Mouse (Mus musculus) kidney, postnatal 14 days (tissue): ENCODE results near the gene Golm1.
A peak's percentile ranks its signal among the peaks of the same experiment; 100 is the strongest.
"Not testable (repeated sequence)": the region's sequence is repeated elsewhere in the genome, so short reads cannot be mapped to it uniquely, and the experiment has no call there.

Experiments
- DNase-seq: peaks from one replicate; pipeline ENCODE4 v3.0.0; 2022; ENCODE audit warnings: mixed read lengths

The Golm1 gene

DNA sequence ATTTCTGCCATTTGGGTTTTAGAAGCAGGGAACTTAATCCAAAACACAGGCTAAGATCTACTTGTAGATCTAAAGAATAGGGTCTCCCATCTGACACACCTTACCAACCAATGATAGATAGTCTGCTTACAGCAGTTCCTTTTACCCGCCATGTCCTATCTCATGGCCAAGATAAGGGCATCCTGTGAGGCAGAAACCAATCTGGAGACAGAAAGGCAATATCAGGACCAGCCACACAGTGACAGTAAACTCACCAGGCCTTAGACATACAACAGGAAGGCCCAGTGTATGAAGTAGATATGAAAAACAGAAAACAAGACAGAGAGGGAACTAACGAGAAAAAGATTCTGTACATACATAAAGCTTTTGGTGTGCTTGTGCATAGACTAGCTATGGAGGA is 32.8 kb downstream of the Golm1 start:
- DNase-seq: no peak

DNA sequence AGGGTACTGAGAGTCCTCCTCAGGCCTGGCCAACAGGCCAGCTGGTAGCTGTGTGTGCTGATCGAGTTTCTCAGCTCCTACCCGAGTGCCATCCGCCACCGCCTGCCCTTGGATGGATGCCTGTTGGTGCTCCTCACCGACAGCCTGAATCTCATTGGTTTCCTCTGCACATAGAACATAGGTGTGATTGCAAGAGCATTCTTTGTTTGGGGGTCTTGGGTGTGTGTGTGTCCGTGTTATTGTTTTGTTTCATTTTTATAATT is 35.5 kb downstream of the Golm1 start:
- DNase-seq: no peak

DNA sequence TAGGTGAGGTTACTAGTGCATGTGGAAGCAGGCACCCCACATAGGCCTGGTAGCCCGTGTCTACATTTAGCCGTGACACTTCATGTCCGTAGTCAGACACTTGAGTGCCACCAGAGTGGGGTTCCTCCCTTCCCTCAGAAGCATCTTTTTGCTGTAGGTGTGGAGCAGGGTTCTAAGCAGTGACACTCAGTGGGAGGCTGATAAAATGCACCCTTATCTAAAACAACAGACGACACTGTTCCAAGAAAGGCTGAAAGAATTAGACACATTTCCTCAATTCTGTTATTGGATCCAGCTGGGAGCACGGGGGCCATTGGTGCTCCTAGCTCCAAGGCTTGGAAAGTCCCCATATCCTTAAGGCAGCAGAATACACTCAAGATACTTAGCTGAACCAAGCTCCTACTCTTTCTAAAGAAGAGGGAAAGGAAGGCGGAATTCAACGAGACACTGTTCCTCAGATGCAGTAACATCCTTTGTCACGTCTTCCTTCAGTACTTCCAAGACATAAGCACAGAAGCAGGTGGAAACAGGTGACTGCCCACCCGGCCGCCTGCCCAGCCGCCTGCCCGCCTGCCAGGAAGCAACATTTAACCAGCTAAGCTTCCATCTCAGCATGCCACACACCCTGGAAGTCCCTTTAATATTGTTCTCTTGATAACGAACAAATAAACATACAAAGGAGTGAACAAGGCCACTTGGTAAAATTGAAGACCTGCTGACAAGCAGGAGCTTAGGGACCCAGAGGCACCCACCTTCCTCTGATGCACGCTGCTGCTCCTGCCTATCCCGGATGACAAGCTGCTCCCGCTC is 36.0 kb downstream of the Golm1 start:
- no peak for DNase-seq

DNA sequence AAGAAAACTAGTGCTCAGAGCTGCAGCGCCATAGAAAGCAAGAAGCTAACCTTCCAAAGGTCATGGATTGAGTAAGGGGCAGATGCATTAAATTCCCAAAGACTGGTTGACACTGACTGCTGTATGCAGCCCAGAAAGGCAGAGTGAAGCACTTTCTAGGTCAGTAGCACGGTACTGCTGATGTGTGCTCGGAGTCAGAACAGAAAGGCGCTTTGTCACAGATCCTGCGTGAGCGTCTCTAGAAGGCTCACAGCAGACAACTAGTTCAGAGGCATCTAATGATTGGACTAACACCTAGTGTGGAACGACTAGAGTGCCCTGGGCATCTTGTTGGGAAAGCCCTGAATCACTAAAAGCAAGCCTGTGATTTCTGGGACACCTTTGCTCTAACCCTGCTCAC is 37.8 kb downstream of the Golm1 start:
- DNase-seq: no peak

DNA sequence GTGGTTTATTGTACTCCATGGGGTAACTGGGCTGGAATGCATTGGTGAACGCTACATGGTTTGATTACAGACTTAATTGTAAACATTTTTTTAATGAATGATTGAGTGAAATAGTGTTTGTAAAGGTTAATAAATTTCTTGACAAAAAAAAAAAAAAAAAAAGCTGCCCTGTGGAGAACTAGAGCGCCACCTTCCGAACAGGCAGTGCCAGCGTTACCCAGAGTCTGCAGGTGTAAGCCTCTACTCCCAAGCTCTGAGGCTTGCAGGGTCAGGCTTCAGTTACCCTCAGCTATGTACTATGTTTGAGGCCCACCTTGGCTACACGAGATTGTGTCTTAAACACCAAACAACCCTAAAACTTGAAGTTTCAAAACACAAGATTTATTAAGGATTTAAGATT is 41.0 kb downstream of the Golm1 start:
- no peak for DNase-seq

DNA sequence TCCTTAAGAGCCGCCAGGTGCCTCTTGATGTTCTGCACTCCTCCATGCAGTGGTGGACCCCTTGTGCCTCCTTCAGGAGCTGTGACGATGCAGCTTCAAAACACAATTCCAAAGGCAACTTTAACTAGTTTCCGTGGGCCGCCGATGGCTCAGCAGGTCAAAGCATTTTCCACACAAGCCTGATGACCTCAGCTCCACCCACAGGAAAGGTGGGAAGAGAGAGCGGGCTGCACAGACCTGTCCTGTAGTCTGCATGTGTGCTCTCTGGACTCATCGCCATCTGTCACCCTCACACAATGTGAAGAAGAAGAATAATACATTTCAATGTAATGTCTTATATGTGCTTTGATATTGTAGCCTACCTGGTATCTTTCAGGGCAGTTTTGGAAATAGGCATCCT is 48.9 kb downstream of the Golm1 start:
- DNase-seq: no peak

DNA sequence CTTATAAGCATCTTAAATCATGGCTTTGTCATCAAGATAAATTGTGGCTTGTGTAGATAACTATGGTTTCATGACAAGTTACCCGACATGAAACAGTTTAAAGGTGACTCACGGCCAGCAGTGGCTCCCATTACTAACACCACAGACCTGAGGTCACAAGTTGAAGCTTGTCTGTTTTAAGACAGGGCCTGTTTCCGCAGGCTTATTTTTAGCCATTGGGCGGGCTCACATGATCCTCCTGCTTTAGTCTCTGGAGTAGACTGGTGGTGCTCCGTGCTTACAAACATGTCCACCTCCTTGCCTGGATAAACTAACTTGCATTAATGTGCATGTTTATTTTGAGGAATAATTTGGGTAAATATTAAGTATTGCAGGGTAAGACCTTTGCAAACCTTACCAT is 50.7 kb downstream of the Golm1 start:
- peak; percentile 34 for DNase-seq

DNA sequence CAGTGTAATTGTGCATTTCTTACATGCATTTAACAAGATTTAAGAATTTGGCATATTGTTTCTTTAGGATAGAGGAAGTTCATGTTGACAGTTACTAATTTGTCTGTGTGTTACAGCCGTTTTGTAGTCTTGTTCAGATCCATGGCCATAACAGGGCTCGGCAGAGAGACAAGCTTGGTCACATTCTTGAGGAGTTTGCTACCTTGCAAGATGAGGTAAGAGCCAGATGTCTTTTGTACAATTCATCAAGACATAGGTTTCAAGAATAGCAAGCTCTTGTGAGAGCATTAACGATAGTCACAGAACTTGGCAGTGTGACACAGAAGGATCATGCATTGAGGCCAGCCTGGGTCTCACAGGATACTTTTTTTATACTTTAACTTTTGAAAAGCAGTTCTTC is 51.2 kb downstream of the Golm1 start:
- DNase-seq: no peak

DNA sequence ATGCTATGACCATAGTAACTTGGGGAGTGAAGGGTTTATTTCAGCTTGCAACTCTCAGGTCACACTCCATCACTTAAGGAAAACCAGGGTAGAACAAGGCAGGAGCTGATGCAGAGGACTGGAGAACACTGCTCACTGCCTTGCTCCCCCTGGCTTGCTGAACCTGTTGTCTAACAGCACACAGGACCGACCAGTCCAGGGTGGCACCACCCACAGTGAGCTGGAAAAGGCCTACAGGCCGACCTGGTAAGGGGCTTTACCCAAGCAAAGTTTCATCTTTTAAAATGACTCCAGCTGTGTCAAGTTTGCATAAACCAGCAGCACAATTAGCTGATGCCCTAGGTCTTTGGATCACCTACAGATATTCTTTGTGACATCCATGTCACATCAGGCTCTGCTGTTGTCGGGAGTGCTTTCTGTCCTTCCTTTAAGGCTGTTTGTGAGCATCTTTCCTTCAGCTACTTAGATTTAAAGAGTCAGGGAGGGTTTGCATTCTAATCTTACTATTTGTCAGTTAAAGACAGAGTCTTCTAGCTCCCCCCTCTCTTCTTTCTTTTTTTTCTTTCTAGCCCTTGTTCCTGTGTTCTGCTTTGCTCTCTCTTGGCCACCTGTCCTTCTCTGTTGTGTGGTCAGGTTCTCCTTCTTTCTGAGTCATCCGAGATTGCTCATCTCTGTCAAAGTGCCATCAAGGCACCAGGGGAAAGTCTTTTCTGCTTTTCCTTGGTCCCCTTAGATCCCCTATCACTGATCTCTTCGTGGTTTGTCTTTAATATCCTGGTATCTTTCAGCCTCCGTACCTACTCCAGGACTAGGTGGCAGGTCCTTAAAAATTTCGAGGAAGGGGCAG is 53.7 kb downstream of the Golm1 start:
- no peak for DNase-seq

DNA sequence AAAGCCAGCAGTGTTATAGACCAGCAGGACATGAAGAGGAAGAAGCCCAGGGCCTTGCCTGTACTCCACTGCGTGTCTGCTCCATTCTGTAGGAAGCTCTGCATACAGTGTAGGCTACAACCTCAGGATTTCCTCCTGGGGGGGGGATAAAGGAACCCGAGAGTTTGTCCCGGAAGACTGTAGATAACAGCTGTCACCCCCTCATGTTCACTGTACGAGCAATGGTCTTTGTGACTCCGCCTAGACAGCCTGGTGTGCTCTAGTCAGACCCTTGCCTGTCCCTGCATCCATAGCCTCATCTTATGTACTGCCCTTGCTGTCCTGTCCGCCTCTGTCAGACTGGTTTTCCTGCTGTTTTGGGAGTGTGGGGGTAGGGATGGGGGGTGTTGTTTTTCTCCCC is 57.1 kb downstream of the Golm1 start:
- no peak for DNase-seq

DNA sequence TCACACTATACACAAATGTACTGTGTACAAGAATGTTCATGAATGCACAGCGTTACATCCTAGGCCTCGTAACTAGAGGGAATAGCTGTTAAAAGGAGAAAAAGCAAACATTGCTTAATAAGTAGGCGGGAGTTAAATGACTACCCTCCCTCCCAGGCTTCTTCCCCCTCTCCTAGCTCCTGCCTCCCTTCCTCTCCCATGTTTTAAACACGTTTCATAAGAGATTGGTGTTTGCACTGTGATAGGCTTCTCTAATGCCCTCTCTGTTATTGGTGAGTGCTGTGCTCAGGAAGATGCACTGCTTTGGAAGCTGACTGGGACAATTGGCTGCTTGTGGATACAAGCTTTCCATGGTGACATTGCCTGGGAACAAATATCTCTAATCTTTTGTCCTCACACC is 60.1 kb downstream of the Golm1 start:
- no peak for DNase-seq

DNA sequence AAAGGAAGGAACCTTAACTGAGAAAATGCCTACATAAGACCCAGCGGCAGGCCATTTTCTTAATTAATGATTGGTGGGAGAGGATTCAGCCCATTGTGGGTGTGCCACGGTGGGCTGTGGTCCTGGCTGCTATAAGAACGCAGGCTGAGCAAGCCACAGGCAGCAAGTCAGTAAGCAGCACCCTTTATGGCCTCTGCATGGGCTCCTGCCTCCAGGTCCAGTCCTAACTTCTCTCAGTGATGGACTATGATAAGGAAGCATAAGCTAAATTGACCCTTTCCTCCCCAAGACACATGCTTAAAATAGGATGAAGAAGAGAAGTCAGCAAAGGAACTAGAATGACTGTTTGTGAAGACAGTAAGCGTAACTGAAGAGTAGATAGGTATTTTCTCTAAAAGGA is 60.5 kb downstream of the Golm1 start:
- no peak for DNase-seq

DNA sequence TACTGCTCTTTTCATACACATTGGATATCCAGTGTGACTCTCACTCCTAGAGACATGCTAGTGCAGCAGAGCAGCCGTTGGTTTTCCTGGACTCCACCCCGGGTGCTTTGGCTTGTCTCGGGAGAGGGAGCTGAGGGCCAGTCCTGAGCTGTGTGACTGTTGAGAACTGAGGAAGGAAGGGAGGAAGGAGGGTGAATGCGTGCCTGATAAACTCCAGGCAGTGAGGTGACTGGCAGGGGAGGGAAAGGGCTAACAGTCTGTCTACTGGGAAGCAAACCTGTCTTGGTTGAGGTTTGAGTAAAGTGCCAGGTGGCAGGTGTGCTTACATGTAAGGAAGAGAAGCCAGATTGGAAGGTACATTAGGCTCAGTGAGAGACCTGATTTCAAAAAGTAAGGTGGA is 61.7 kb downstream of the Golm1 start:
- DNase-seq: no peak

DNA sequence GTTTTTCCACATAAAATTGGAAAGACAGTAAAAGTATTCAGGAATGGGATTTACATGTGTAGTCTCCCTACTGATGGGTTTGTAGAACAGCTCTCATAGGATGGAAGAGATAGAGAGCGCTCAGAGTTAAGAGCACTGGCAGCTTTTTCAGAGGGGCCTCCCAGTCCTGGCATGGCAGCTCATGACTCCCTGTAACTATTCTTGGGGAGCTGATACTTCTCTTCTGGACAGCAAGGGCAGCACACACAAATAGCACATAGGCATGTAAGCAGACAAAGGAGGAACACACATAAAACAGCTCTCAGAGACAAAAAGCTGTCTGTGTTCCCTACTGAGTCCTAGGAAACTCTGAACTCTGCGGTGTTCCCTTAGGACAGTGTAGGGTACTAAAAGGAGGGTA is 65.2 kb downstream of the Golm1 start:
- no peak for DNase-seq

DNA sequence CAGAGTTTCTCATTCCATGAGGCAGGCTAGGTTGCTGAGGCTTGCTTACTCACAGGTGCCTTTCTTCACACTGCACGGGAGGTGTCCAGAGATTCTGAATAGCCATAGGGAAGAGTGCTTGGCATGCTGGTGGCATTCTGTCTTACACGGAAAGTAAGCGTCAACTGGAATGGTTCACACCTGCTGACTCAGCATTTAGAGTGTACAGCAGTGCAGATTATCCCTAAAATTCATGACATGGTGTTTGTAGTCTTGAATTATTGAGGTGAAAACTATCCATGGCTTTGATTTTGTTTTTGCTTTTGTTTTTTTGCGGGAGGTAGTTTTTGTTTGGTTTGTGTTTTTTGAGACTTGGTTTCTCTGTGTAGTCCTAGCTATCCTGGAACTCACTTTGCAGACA is 65.7 kb downstream of the Golm1 start:
- DNase-seq: no peak

DNA sequence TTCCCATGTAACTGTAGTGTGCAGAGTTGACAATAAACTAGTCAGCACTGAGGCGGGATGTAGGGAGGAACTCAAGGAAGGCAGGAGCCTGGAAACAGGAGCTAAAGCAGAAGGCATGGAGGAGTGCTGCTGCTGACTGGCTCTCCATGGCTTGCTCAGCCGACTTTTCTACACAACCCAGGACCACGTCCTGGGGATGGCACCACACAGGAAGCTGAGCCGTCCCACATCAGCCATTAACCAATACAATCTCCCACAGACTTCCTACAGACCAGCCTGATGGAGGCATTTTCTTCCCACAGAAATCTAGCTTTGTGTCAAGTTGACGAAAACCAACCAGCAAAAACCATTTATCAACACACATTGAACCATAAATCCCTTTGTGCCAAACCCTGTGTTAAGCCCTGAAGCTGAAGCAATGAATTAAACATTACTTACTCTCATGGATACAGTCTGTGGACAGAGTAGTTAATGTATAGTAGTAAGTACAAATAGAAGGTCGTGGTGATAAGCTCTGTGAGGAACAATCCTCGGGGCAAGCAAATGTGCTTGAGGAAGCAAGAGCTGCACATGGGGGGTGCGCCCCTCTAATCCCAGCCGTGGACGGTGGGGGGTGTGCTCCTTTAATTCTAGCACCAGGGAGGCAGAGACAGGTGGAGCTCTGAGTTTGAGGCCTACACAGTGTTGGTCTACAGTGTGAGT is 70.2 kb downstream of the Golm1 start:
- no peak for DNase-seq

DNA sequence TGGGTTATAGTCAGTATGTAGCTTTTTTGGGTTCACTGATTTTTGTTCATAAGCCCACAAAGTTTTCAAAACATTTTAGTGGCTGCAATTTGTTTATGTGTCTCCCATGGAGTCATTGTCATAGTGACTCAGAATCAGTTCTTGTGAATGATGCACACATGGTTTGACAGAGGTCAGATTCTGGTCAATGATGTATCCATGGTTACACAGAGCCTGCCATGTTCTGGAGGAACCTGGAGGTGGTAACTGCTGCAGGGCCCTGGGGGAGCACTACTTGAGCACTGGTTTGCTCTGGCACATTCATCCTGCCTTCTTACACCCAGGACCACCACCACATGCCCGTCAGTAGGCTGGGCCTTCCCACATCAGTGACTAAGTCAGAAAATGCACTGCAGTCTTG is 71.1 kb downstream of the Golm1 start:
- DNase-seq: no peak

DNA sequence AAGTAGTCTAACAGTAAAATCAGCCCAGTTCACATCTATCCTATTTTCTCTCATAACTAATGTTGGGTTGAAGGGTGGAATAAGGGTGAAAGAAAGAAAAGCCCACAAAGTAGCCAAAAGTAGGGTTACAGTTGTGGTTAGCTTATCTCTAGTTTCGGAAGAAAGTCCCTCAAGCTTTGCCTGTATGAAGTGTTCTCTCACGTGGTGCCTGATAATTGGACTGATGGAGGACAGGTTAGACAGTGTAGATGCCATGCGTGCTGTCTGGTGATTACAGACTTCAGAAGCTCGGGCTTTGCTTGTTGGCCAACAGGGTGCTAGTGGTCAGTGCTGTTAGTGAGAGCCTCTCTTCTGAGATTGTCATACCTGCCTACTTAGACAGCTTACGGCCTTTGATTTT is 72.5 kb downstream of the Golm1 start:
- DNase-seq: no peak

DNA sequence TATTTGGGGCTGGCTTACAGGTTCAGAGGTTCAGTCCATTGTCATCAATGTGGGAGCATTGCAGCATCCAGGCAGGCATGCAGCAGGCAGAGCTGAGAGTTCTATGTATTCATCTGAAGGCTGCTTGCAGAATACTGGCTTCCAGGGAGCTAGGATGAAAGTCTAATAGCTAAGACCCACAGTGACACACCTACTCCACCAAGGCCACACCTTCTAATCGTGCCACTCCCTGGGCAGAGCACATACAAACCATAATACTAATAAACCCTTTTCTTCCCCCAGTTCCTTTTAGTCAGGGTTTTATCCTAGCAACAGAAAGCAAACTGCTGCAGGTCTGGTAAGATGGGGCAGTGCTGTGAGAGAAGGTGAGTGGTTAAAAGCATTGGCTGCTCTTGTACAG is 83.0 kb downstream of the Golm1 start:
- DNase-seq: no peak

DNA sequence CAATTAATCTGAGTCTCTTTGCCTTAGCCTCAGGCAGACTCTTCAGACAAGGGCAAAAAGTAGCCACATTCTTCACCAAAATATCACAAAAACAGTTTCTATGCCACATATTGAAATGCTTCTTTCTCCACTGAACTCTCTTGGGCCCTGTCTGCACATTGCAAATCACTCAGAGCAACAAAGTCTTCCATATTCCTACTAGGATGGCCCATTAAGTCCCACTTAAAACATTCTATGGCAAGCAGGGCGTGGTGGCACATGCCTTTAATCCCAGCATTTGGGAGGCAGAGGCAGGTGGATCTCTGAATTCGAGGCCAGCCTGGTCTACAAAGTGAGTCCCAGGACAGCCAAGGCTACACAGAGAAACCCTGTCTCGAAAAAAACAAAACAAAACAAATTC is 83.6 kb downstream of the Golm1 start:
- DNase-seq: not testable (repeated sequence)

DNA sequence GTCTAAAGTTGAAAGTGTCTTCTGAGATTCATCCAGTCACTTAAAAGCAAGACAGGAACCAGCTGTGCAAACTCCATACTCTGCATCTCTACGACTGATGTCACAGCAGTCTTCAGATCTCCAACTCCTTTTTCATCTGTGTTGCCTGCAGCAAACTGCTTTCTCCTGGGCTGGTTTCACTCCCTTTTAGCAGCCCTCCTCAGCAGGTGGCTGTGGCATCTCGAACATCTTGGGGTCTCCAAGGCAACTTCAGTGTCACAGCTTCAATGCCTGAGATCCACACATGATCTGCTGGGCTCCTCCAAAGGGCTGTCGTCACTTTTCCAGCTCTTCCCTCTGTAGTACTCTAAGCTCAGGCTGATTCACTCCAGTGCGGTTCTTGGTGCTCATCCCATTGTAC is 84.9 kb downstream of the Golm1 start:
- no peak for DNase-seq

DNA sequence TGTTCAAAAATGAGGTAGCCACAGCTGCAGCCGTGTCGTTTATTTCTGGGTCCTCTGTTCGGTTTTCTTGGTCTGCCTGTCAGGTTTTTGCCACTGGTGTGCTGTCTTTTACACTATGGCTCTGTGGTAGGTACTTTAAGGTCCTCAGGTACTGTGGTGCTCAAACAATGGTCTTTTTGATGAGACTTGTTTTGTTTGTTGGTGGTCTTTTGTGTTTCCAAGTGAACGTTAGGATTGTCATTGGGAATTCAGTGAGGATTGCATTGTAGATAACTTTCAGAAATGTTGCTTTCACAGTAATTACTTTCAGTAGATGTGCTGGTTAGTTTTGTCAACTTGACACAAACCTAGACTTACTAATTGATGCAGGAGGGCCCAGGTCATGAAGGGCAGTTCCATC is 85.9 kb downstream of the Golm1 start:
- no peak for DNase-seq

DNA sequence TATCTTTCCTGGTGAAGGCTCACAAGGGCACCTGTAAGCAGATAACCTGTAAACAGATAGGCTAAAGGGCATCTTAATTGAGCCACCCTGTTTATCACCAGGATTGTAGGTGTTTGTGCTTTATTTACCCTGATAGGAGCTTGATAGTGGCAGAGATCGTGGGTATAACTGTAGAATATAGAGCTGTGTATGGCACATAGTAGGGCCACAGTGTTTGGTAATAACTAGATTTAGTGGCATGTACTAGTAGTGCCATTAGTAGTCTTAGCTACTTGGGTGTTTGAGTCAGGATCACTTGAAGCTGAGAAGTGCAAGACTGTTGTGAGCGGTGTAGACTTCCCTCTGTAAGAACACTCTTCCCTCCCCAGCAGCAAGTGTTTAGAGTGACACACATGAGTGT is 88.4 kb downstream of the Golm1 start:
- DNase-seq: no peak

DNA sequence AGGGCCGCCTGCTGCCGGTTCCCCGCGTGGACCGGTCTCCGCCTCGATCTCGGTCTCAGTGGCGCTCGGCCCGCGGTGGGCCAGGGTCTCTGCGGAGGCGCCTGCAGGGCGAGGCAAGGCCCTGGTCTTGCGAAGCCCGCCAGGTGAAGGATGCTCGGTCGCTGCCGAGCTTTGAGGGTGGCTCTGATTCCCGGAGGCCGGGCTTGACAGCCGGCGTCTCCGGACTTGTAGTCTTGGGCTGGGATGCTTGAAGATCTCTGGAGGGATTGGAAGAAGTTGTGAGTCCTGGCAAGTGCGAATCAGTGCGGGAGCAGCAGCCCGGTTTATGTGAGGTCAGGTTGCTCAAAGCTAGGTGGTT is 90.0 kb downstream of the Golm1 start:
- no peak for DNase-seq
